Mouse (Mus musculus) embryonic facial prominence, embryonic 13.5 days (tissue): Measurements from ENCODE around the gene Fancb. TPM values are rescaled to one million over a fixed set of nuclear protein-coding genes. Genes with fewer than 3 reads are reported as not detected.

Experiments used
- ATAC-seq: fragments of 200-750 bp; cut with Nextera tagmentation; 2 replicates; pipeline ENCODE4 v1.8.0; 2017; ENCODE audit warnings: low read depth; ENCODE audit not compliant: insufficient number of reproducible peaks, insufficient read depth, low FRiP score, low TSS enrichment
- H3K27ac ChIP-seq: fragments of 300-500 bp; sonication (generic); 2 replicates; pipeline ENCODE4 v1.5.1; 2015; ENCODE audit warnings: moderate library complexity, mild to moderate bottlenecking, inconsistent platforms
- H3K27me3 ChIP-seq: fragments of 300-500 bp; sonication (generic); 2 replicates; pipeline ENCODE4 v1.6.1; 2015; ENCODE audit warnings: mild to moderate bottlenecking, inconsistent platforms
- H3K36me3 ChIP-seq: fragments of 300-500 bp; sonication (generic); 2 replicates; pipeline ENCODE4 v1.6.1; 2015; ENCODE audit warnings: mild to moderate bottlenecking, inconsistent platforms
- H3K4me1 ChIP-seq: fragments of 300-500 bp; sonication (generic); 2 replicates; pipeline ENCODE4 v1.6.1; 2015; ENCODE audit warnings: inconsistent platforms
- H3K4me2 ChIP-seq: fragments of 300-500 bp; sonication (generic); 2 replicates; pipeline ENCODE4 v1.6.1; 2015; ENCODE audit warnings: moderate library complexity, mild to moderate bottlenecking, inconsistent platforms
- H3K4me3 ChIP-seq: fragments of 300-500 bp; sonication (generic); 2 replicates; pipeline ENCODE4 v1.5.1; 2015; ENCODE audit warnings: mild to moderate bottlenecking, inconsistent platforms
- H3K9ac ChIP-seq: fragments of 300-500 bp; sonication (generic); 2 replicates; pipeline ENCODE4 v1.6.1; 2015; ENCODE audit warnings: mild to moderate bottlenecking, inconsistent platforms
- H3K9me3 ChIP-seq: fragments of 300-500 bp; sonication (generic); 2 replicates; pipeline ENCODE4 v1.6.1; 2016; ENCODE audit warnings: inconsistent platforms
- WGBS: fragments of 180-500 bp; shearing (Covaris S2); methylation state at CpG from one replicate; pipeline ENCODE4 v1.1.7; 2015; ENCODE audit warnings: mixed read lengths; 5-methylcytosine and 5-hydroxymethylcytosine counted together
- polyA plus RNA-seq: library from polyadenylated mRNA; unstranded; fragments of >200 nt; fragmentation: Nextera tagmentation; extraction: Ambion mirVana; gene quantifications from 2 replicates; pipeline ENCODE4 v1.2.1, GENCODE M21; 2015

Gene Fancb
- polyA plus RNA-seq = 8.0 TPM in 2 replicates

DNA sequence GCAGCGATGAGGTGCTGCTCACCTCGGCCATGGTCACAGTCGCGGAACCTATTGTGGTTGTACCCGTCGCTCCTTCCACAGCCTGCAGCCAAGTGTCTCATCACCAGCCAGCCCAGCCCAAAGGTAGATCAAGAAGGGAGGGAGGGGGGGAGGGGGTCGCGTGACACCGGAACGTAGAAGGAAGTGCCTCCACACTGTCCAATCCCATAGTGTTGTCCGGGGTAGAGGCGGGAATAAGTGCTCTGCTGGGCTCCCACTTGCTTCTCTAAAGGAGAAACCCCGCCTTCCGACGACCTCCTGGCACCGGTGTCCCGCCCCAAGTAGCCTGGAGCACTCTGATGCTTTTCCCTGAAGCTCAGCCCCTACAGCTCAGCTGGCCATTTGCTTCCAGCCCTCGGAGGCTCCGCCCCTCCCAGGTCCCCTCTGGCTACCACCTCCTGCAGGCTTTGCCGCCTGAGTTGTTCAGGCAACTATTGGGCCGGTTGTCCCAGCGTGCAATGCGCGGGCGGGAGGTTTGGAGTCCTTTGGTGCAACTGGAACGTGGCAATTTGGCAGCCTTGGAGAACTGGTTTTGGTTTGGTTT is at the start of gene Fancb, which contains the start of gene Mospd2:
Fancb (plus strand) TSS at position 400 of the 583 bp plus-strand sequence.
Mospd2 (minus strand) TSS at position 183 of the 583 bp plus-strand sequence.
- H3K9ac ChIP-seq = peak within 1 kb of the TSS; percentile 74
- H3K27me3 ChIP-seq = peaks cover 23% of the 10 kb centered on the region; the same call in 1 of the 2 replicates
- H3K4me3 ChIP-seq = peak within 1 kb of the TSS; percentile 54
- peak within 1 kb of the TSS; percentile 58 for H3K4me2 ChIP-seq
- no peak within 1 kb of the TSS; the same call in 1 of the 2 replicates for H3K27ac ChIP-seq
- H3K4me1 ChIP-seq = peaks cover 6% of the 10 kb centered on the region; the same call in 1 of the 2 replicates
- peak; percentile 100 for ATAC-seq
- 23% methylated on average over 26 of the region's 26 CpGs for WGBS
- no peaks in the 10 kb centered on the region for H3K9me3 ChIP-seq
- H3K36me3 ChIP-seq = no peaks in the 10 kb centered on the region

- no peak overlapping the region for H3K4me3 ChIP-seq
- no peak overlapping the region for H3K9ac ChIP-seq
- no peak for ATAC-seq
- H3K27me3 ChIP-seq = peaks cover 9% of the 10 kb centered on the region; the same call in 1 of the 2 replicates
- no peaks in the 10 kb centered on the region for H3K4me1 ChIP-seq
- WGBS = 98% methylated on average over 5 of the region's 5 CpGs
- H3K27ac ChIP-seq = no peak overlapping the region
- H3K36me3 ChIP-seq = peaks cover 5% of the 10 kb centered on the region
- no peaks in the 10 kb centered on the region for H3K9me3 ChIP-seq
- H3K4me2 ChIP-seq = no peak overlapping the region
These were observed 38.9 kb upstream of the Fancb start for GRCm38 (mm10) chrX:164941540-164941939.

GRCm38 (mm10) chrX:164951858-164952576 is 28.4 kb upstream of the Fancb start:
- no peaks in the 10 kb centered on the region for H3K9me3 ChIP-seq
- WGBS = 62% methylated on average over 11 of the region's 11 CpGs
- H3K27me3 ChIP-seq = peaks cover 4% of the 10 kb centered on the region; the same call in 1 of the 2 replicates
- H3K4me3 ChIP-seq = no peak overlapping the region
- ATAC-seq = no peak
- no peak overlapping the region for H3K9ac ChIP-seq
- peaks cover 5% of the 10 kb centered on the region; the same call in 1 of the 2 replicates for H3K36me3 ChIP-seq
- H3K4me2 ChIP-seq = no peak overlapping the region
- no peaks in the 10 kb centered on the region for H3K4me1 ChIP-seq
- no peak overlapping the region for H3K27ac ChIP-seq

GRCm38 (mm10) chrX:164952601-164953375 is 27.6 kb upstream of the Fancb start:
- H3K4me1 ChIP-seq = no peaks in the 10 kb centered on the region
- WGBS = 66% methylated on average over 5 of the region's 5 CpGs

GRCm38 (mm10) chrX:164965750-164966448 is 14.5 kb upstream of the Fancb start:
- H3K27me3 ChIP-seq = peaks cover 3% of the 10 kb centered on the region; the same call in 1 of the 2 replicates
- H3K27ac ChIP-seq = no peak overlapping the region
- 73% methylated on average over 3 of the region's 3 CpGs for WGBS
- no peaks in the 10 kb centered on the region for H3K9me3 ChIP-seq
- H3K4me2 ChIP-seq = no peak overlapping the region
- H3K4me3 ChIP-seq = no peak overlapping the region
- no peak for ATAC-seq
- H3K4me1 ChIP-seq = no peaks in the 10 kb centered on the region
- H3K36me3 ChIP-seq = peaks cover 4% of the 10 kb centered on the region; the same call in 1 of the 2 replicates
- no peak overlapping the region for H3K9ac ChIP-seq

More at GRCm38 (mm10) chrX:164952601-164953375, 27.6 kb upstream of the Fancb start:
- Histone ChIP-seq H3K9me3 (no peaks in the 10 kb centered on the region), H3K4me2 (no peak overlapping the region), H3K27me3 (peaks cover 4% of the 10 kb centered on the region; the same call in 1 of the 2 replicates), H3K27ac (no peak overlapping the region), H3K9ac (no peak overlapping the region), H3K36me3 (peaks cover 5% of the 10 kb centered on the region; the same call in 1 of the 2 replicates), H3K4me3 (no peak overlapping the region)
- no peak for ATAC-seq

DNA sequence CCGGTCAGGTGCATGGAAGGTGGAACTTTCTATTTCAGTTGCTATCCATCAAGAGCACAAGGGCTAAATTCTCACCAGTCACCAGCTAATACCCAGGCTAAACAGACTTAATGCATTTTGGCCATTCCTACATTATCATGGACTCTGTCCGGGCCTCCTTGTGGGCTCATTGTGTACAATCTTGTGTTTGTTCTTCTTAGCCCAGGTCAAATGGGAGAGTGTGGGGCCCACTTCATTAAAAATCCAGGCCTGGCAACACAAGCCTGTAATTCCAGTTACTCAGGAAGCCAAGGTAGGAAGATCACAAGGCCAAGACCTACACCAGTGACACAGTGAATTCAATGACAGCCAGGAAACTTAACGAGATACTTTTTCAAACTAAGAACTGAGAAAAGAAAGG is 9.2 kb upstream of the Fancb start:
- Histone ChIP-seq H3K4me1 (no peaks in the 10 kb centered on the region), H3K36me3 (no peaks in the 10 kb centered on the region), H3K4me3 (no peak overlapping the region), H3K9me3 (no peaks in the 10 kb centered on the region), H3K27me3 (0 out of 2 replicates have a peak, but pooled peaks cover under 1% of the 10 kb centered on the region), H3K4me2 (no peak overlapping the region), H3K27ac (no peak overlapping the region), H3K9ac (no peak overlapping the region)
- ATAC-seq = no peak
- 80% methylated on average over 3 of the region's 3 CpGs for WGBS

GRCm38 (mm10) chrX:164978866-164979265 is 1.5 kb upstream of the Fancb start:
- ATAC-seq = no peak
- H3K4me2 ChIP-seq = peak overlapping the region; percentile 58
- no peaks in the 10 kb centered on the region for H3K9me3 ChIP-seq
- no peak overlapping the region for H3K9ac ChIP-seq
- 92% methylated on average over 2 of the region's 2 CpGs for WGBS
- H3K4me1 ChIP-seq = peaks cover 6% of the 10 kb centered on the region; the same call in 1 of the 2 replicates
- peaks cover 23% of the 10 kb centered on the region; the same call in 1 of the 2 replicates for H3K27me3 ChIP-seq
- peak overlapping the region; percentile 54; the same call in 1 of the 2 replicates for H3K4me3 ChIP-seq
- no peak overlapping the region for H3K27ac ChIP-seq
- no peaks in the 10 kb centered on the region for H3K36me3 ChIP-seq

DNA sequence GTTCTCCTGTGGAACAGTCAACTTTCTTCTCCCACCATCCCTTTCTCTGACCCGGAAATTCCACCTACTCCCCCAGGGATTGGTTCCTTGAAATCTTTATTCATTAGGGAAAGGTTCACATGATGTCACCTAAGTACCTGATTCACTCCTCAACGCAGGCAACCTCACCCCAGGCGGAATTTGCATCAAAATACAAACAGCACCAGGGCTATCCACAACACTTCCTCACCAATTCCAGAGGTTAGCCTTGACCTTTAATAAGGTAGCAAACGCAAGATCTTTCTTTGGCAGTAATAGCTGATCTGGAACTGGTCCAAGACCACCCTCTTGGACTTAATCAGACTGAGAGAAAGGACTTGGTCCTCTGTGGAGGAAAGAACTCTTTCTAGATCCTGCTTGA is 22.7 kb downstream of the Fancb start:
- 36% methylated on average over 4 of the region's 4 CpGs for WGBS
- H3K4me2 ChIP-seq = no peak overlapping the region
- no peak overlapping the region for H3K9ac ChIP-seq
- ATAC-seq = no peak
- H3K27ac ChIP-seq = no peak overlapping the region
- H3K9me3 ChIP-seq = no peaks in the 10 kb centered on the region
- no peaks in the 10 kb centered on the region for H3K4me1 ChIP-seq
- peaks cover 16% of the 10 kb centered on the region for H3K27me3 ChIP-seq
- H3K36me3 ChIP-seq = no peaks in the 10 kb centered on the region
- no peak overlapping the region for H3K4me3 ChIP-seq

GRCm38 (mm10) chrX:165004779-165005324 is 24.5 kb downstream of the Fancb start, which contains the start of gene Gm17604:
Gene Gm17604, minus strand, starts transcription at chrX:165004829.
- ATAC-seq = no peak
- H3K9ac ChIP-seq = no peak within 1 kb of the TSS
- H3K27ac ChIP-seq = no peak within 1 kb of the TSS

More at GRCm38 (mm10) chrX:165004779-165005324, 24.5 kb downstream of the Fancb start, which contains the start of gene Gm17604:
- H3K27me3 ChIP-seq = peaks cover 14% of the 10 kb centered on the region; the same call in 1 of the 2 replicates
- H3K4me2 ChIP-seq = no peak within 1 kb of the TSS
- no peak within 1 kb of the TSS for H3K4me3 ChIP-seq
- H3K9me3 ChIP-seq = no peaks in the 10 kb centered on the region
- H3K36me3 ChIP-seq = no peaks in the 10 kb centered on the region
- no peaks in the 10 kb centered on the region for H3K4me1 ChIP-seq
